Mouse (Mus musculus): ENCODE results near the gene Tgif1.

The Tgif1 gene

GRCm38 (mm10) chr17:70866029-70866428 is 12.7 kb upstream of the Tgif1 start:
- DNase-seq (ENCODE audit: low spot score), result no peak

GRCm38 (mm10) chr17:70865060-70865604 is 11.8 kb upstream of the Tgif1 start:
- no peak for DNase-seq (ENCODE audit: low spot score)

GRCm38 (mm10) chr17:70864645-70865044 is 11.3 kb upstream of the Tgif1 start:
- no peak for DNase-seq (ENCODE audit: low spot score)

- no peak for DNase-seq (ENCODE audit: low spot score)
These were observed 10.8 kb upstream of the Tgif1 start for GRCm38 (mm10) chr17:70864117-70864516.

GRCm38 (mm10) chr17:70858814-70859213 is 5.5 kb upstream of the Tgif1 start:
- DNase-seq (ENCODE audit: low spot score), result no peak

- no peak for DNase-seq (ENCODE audit: low spot score)
These were observed 3.6 kb upstream of the Tgif1 start for GRCm38 (mm10) chr17:70856871-70857415.

- peak; percentile 37 for DNase-seq (ENCODE audit: low spot score)
These were observed 675 bp upstream of the Tgif1 start for GRCm38 (mm10) chr17:70854021-70854420.

GRCm38 (mm10) chr17:70852686-70853386 is 510 bp downstream of the Tgif1 start:
- DNase-seq (ENCODE audit: low spot score), result peak; percentile 82

- peak; percentile 72 for DNase-seq (ENCODE audit: low spot score)
These were observed 1.2 kb downstream of the Tgif1 start for GRCm38 (mm10) chr17:70852011-70852685.

GRCm38 (mm10) chr17:70850996-70851991 is 2.1 kb downstream of the Tgif1 start:
- DNase-seq (ENCODE audit: low spot score), result peak; percentile 85

GRCm38 (mm10) chr17:70850233-70850995 is 2.9 kb downstream of the Tgif1 start:
- peak; percentile 80 for DNase-seq (ENCODE audit: low spot score)

- DNase-seq (ENCODE audit: low spot score), result peak; percentile 86
These were observed 3.7 kb downstream of the Tgif1 start for GRCm38 (mm10) chr17:70849399-70850232.

- peak; percentile 73 for DNase-seq (ENCODE audit: low spot score)
These were observed 4.6 kb downstream of the Tgif1 start for GRCm38 (mm10) chr17:70848511-70849398.

- peak; percentile 69 for DNase-seq (ENCODE audit: low spot score)
These were observed 5.4 kb downstream of the Tgif1 start for GRCm38 (mm10) chr17:70847751-70848510.

- DNase-seq (ENCODE audit: low spot score), result peak; percentile 76
These were observed 6.3 kb downstream of the Tgif1 start for GRCm38 (mm10) chr17:70847086-70847485.

GRCm38 (mm10) chr17:70846111-70846644 is 7.2 kb downstream of the Tgif1 start:
- no peak for DNase-seq (ENCODE audit: low spot score)

- DNase-seq (ENCODE audit: low spot score), result no peak
These were observed 7.8 kb downstream of the Tgif1 start for GRCm38 (mm10) chr17:70845543-70845942.

- DNase-seq (ENCODE audit: low spot score), result no peak
These were observed 8.4 kb downstream of the Tgif1 start for GRCm38 (mm10) chr17:70844971-70845370.
